Mouse (Mus musculus) heart, adult 8-10 months (tissue): ENCODE measurements at regions not wholly inside any gene's neighbourhood (a gene's known extent, or its start where the extent isn't known, plus 50 kb on each side); places are given as distances from the start of the nearest gene placed in this dataset.

Source experiments
- DNase-seq: peaks from one replicate; pipeline ENCODE4 v3.0.0; 2022; ENCODE audit warnings: low spot score

DNA sequence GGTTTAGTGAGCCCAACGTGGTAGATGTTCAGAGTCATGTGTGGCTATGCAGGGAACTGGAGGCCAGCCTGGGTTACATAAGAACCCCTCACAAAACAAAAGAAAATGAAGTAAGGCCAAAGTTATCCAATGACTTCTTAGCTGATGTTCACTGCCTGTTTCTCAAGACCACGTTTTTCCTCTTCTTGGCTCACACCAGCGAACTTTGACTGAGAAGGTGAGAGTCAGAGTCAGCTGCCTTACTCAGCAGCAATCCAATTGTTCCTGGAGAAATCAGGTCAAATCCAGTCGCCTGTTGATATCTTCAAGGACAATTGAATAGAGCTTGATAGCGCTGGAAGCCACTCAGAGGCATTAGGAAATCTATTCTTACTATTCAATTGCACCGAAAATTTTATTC is 142.0 kb upstream of the Mast4 start:
- no peak for DNase-seq

DNA sequence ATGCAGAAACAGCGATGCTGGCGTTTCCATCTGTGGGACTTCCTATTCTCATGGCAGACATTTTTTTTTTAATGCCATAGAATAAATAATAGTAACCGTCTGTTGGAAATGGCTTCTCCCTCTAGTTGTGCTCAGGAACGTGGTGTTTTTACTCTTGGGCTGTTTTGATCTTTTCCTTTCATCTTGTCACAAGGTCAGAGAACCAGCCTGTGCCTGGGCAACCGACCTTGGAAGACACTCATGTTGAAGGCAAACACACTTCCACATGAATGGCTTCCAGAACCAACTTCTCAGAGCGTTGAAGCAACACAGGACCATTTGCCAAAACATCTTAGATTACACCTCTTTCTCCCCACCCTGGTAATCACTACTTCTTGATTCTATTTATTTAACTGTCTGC is 137.9 kb upstream of the Mast4 start:
- DNase-seq = no peak

DNA sequence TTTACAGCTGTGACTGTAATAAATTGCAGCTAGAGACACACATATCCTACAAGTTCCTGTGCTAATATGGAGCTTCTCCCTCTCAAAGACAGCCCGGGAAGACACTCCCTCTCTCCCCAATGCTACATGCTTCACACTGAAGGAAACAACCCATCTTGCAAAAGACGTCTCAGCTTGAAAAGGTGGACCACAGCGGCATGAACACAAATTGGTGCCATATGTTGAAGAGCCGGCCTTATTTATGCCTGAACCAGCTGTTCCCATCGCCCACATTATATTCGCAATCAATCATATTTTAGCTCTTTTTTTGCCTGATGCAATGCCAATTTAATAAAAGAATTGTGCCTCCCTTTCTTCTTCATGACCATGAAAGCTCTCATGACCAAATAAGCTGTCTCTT is 135.8 kb upstream of the Mast4 start:
- no peak for DNase-seq

DNA sequence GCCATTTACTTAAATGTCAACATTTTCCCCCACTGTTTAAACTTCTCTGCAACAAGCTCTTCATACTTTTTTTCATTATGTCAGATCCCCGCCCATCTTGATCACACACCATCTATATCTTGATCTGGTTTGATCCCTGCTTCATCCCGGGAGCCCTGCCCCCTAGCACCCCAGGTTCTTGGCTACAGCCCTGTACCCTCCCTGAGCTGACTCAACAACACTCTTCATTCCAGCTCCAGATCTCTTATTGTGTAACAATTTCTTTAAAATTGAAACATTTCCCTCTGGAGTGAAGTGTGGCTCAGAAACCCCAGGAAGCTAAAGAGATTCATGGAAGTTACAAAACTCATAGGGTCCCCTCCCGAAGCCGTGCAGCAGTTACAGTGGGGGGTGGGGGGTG is 126.2 kb upstream of the Mast4 start:
- DNase-seq = no peak

DNA sequence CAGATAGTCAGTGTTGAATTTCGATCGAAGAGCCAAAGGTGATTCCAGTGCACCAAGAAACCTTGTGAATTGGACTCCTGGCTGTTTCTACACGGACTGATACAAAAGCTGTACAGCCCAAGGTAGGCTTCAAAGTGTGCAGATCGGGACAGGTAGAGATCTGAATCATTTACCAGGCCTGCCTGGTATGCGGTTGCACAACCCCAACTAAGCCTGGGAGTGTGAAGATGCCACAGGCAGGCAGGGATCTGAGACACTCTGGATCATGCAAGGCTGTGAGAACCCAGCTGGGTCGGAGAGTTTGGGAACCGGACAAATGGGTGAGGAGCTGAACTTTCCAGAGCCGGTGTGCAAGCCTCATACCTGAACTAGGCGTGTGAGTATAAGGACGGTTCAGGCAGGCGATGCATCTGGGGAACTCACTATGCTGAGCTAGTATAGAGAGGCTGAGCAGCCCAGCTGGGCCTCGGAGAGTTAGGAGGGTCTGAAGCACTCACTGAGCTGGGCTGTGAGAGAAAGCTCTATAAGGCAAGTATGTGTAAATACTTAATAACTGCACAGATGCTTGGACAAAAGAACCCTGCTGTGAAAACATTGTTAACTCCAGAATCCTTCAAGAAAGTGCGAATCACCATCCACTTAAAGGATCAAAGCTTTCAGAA is 125.3 kb upstream of the Mast4 start:
- DNase-seq = no peak

DNA sequence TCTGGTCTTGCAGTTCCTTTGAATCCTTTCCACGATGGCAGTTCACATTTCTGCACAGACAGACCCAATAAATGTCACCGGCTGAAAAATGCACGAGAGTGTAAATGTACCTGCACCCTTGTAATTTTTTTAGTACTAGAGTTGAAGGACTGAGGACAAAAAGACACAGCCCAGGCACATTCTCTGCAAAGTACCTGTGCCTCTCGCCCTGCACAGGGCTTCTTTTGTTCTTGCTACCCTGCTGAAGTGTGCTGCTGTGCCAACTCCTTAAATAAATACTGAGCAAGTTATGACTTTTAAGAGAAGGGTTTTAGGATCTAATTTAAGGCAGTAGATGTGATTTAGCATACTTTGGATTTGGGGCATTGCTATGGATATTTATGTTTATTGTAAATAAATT is 118.5 kb upstream of the Mast4 start:
- no peak for DNase-seq

DNA sequence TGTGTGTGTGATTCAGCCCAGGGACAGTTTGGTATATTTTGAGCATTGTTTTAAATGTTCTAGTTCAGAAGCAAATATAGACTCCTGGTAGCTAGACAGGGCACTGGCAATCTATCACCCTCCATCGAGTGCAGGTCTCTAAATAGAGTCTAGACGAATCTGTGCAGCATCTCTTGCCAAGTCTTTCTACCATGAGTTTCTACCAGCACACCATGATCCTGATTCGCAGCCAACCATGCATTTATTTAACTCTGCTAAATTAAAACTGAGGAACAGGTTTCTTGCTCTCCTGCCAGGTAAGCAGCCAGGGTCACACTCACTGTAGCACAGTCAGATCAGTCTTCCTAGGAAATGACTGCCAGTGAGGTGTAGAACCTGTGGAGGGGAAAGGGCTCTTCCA is 96.3 kb upstream of the Mast4 start:
- DNase-seq = peak; percentile 52

DNA sequence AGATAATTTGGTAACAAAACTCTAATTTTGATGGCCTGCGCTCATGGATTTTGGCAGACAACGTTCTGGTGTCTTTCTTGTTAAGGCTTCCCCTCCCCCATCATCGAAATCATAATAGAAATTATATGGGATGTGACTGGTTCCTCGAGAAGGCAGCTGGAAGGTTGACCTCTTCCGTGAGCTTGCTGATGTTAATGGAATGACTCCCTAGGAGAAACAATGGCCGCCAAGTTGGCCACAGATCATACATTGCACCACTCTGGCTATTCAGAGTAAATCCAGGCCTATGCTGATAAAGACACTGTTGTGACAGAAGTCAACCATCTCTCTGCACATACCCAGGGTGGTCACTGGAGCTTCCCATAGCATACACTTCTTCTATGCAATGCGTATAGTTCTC is 89.7 kb upstream of the Mast4 start:
- DNase-seq = no peak

DNA sequence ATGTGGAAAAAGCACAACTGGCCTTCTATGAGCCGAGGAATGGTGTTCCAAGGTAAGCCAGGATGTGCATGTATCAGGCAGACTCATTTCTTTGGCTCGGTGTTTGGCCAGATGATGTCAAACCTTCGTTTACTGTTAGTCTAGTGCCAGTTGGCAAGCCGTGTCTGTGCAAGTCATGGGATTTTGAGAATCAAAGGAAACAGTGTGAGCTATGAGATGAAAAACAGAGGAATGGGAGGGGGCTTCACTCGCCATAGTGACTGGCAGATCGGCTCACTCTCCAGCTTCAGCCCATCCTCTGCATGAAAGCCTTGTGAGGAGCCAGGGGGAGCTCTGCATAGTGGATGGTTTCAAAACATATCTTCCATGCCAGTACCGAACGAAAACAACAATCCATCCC is 89.1 kb upstream of the Mast4 start:
- DNase-seq = peak; percentile 29

DNA sequence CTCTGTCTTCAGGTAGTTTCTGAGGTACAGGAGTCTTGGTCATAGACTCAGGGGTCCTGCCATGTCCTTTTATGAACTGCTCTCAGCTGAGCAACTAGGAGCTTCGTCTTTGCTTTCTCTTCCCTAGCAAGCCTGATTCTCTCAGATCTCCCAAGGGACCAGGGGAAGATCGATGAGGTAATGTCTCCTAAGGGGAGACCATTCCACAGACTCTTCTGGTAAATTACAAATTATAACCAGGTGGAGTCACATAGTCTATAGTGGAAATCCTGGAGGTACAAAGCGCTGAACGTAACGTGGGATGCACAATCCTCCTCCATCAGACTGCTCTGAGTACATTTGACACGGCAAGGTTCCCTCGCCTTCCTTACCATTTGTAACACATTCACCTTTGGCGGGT is 88.7 kb upstream of the Mast4 start:
- DNase-seq = no peak

DNA sequence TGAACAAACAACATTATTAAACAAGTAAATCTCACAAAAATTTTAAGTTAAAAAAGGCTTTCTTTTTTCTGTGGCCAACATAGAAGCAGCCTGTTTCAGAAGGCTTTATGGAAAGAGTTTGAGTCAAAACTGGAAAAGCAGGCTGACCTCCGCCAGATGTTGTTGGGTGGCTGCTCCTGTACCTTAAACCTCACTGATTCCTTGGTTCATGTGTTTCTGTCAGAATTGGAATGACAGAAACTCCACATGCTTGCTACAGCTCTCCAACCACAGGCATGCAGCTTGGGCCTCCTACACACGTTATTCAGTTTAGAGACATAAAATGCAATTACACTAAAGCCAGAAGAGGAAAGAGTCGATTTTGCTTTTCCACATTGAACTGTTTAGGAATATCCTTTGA is 84.8 kb upstream of the Mast4 start:
- DNase-seq = no peak

DNA sequence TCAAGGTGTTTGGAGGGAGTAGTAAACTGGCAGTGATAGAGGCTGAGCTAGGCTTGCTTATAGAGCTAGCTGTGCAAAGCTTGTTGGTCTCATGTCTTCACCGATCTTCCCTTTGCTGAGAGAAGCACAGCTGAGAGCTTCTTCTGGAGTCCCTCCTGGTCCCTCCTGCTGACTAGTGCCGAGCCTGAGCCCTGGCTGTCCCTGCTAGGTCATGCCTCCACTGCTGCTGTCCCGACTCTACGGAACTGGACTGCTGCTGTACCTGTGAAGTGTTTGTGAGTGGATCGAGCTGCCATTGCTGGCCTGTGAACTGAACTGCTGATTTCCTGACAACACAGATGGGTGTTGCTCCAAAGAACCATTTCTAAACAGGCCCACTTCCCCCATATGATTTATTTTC is 83.0 kb upstream of the Mast4 start:
- no peak for DNase-seq

DNA sequence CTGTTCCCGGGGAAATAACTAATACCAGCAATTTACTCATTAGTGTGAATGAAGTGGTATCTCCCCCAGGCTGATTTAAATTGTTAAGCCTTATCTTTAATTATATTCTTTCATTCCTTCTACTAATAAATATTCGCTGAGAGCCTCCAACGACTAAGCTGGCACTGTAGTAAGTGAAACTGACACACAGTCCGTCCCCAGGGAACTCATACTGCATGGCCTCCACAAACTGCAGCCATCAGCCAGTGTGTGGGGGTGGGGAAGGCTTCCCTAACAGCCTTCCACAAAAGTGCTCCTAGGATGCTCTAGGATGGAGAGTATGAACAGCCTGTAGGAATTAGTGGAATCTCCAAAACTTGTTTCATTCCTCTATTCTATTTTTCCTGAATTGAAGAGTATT is 81.0 kb upstream of the Mast4 start:
- DNase-seq = no peak

DNA sequence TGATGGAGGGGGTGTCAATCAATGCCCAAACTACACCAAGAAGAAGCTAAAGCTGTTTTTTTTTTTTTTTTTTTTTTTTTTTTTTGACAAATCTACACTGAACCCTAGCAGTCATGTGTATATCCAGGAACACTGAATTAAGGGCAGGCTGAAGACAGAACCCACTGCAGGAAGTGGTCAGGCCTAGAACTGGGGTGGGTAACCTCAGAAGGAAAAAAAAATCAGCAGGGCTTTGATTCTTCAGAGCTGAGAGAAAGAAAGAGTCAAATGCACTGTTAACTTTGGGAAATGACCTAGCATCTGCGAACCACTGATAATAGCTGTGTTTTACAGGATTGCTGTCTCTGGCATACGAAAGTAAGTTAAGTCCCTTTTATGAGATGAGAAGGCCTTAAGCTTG is 78.3 kb upstream of the Mast4 start:
- DNase-seq = no peak

DNA sequence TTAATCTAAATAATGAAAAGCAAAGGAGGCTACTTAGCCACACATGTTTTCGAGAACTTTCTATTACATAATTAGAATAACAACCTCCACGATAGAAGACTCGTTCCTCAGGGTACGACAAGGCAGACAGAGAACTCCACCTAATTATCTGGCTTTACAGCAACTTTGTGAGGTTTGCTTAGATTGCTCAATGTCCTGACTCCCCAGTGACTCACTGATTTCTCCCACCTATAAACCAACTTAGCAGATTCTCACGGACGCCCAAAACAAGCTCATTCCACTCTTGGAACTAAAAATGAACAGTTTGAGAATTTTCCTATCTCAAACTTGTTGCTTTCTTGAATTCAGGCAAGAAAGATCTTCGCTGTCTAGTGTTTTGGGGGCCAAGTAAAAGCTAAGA is 75.0 kb upstream of the Mast4 start:
- DNase-seq = peak; percentile 33

DNA sequence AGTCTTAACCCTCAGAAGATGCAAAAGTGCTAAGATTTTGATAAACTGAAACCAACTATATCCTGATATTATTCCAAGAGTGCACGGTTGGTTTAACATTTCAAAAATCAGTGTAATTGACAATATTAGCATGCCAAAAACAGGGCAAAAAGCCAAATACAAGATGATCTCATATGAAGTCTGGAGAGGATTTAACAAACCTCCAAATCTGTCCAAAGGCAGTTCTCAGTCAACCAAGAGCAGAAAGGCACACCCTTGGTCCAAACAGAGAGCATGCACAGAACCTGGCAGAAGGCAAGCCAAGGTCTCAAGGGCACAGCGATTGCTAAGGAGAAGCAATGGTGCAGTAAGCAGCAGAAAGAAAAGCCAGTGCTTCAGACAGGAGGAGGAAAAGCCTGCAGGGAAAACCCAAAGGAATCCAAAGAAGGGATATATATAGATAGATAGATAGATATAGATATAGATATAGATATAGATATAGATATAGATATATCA is 62.3 kb upstream of the Mast4 start:
- peak; percentile 11 for DNase-seq

DNA sequence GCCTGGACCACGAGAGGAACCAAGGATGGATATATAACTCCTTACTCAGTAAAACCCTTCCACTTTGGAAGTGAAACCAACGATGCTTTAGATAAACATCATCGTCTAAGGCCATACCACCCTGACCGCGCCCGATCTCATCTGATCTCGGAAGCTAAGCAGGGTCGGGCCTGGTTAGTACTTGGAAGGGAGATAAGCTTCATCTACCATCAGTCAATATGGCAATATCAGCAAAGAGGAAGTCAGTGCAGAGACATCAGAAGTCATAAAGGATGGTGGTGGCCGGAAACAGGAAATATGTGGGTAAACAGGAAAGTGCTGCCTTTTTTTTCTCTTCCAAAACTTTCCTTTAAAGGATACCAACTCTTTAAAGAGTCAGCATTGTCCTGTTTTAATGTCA is 61.8 kb upstream of the Mast4 start:
- DNase-seq = no peak

DNA sequence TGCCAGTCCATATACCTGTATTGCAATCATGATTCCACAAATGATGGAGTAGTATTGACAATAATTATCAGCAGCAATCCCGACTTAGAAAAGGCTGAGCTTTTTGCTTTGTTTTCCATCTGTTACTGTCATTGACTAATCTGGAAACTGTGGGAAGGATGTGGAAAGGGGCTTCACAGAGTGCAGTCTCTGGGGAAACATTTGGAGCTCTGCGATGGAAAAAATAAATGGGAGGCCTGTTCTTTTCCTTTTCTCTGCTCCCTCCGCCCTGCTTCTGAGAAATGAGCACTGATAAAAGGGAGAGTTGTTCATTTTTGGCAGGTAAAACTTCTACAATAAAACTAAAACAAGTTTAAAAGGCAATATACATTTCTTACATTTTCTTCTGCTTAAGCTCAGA is 58.3 kb upstream of the Mast4 start:
- peak; percentile 44 for DNase-seq

DNA sequence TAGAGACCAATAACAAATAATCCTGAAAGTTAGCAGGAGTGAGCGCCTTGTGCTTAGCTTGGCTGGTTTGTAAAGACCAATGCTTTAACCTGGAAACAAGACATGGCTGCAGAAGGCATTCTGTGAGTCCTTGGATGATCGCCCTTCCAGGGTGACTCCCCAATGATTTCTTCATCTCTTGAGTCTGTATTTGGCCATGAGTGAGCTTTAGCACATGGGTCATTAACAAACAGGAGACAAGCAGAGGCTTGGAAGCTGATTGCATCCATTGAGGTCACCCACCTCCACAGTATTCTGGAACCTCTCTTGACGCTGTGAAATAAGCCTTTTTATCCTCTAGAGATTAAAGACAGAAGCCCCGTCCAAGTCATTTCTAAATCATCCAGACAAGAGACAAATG is 57.1 kb upstream of the Mast4 start:
- peak; percentile 32 for DNase-seq

DNA sequence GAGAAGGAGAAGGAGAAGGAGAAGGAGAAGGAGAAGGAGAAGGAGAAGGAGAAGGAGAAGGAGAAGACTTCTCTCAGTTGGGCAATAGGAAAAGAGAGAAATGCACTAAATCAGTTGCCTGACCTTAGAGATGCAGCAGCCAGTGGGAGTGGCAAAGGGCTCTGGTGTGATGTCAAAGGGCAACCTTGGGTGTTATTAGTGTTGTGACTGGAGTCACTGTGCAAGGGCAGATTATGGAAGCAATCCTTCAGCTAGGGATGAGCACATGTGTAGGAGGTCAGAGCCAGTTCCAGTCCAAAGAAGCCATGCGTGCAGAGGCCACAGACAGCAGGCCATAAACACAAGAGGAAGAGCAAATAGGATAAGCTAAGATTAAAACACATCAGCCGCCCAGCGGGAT is 56.7 kb upstream of the Mast4 start:
- peak; percentile 11 for DNase-seq

DNA sequence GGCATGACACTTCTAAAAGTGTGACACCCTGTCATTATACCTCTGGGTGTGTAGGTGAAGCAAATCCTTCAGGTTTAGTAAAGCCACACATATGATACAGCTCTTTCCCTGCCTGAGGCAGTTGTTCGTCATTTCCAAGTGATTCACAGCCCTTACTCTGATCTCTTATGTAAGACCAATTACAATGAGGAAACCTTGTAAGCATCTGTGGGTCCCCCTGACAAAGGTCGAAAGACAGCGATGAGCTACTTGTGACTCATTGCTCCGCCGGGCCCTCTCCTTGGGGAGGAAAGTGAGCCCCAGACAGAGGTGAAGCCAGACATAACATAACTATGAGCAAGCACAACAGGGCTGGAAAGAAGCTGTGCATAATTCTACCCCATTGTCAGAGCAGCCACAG is 52.7 kb upstream of the Mast4 start:
- no peak for DNase-seq
